Comparison of ENCODE assay signal across 18 mouse cellular contexts in the genomic region with DNA sequence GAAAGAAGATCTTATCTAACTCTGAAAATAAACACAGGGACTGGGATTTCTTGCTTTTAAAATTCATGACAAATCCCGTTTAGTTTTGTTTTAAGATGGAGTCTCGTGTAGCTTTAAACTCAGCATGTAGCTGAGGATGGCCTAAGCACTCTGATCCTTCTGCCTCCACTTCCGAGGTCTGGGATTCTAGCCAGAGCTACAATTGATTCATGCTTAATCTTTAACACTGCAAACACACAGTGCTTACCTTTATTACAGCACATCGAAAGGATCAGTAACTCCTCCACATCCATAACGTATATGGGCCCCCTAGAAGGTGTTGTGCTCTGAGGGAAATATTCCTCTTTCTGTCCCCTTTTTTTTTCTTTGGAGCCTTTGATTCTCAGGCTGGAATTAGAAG.
A peak's percentile ranks its signal among the peaks of the same experiment; 100 is the strongest.
DNase-seq lines count a peak whose midpoint lies in the region; ATAC-seq and TF ChIP-seq lines count a peak whose summit lies in the region.
"Had no signal": no experiment of that assay in that cellular context is flagged by ENCODE, and none has a peak within 500 bp of the region (broad histone marks: within the 10 kb centered on the region; RNA-seq: fewer than 3 reads in every experiment).

No protein-coding gene starts in this region.

- no peaks in the 10 kb centered on the region for H3K4me1 ChIP-seq in intestine, embryonic 15.5 days (replicated peaks)
- no peaks in the 10 kb centered on the region for H3K4me1 ChIP-seq in intestine, postnatal 0 days (replicated peaks; ENCODE audit: control insufficient read depth, insufficient read depth, low read length)
- no peaks in the 10 kb centered on the region for H3K4me1 ChIP-seq in hindbrain, embryonic 16.5 days (ENCODE audit: control insufficient read depth, insufficient read depth, low read depth, low read length)
- H3K4me1 ChIP-seq: embryonic facial prominence, embryonic 15.5 days; lung, embryonic 15.5 days had no signal

- ATAC-seq in intestine, embryonic 15.5 days: 0 out of 2 replicates have a peak, but pooled peaks have one; percentile 23
- no peak for ATAC-seq in intestine, postnatal 0 days
- no peak for ATAC-seq in hindbrain, embryonic 16.5 days
- ATAC-seq: forebrain, embryonic 14.5 days; Patski had no signal

- H3K36me3 ChIP-seq in intestine, embryonic 15.5 days: no peaks in the 10 kb centered on the region
- peaks cover 9% of the 10 kb centered on the region for H3K36me3 ChIP-seq in intestine, postnatal 0 days (ENCODE audit: control insufficient read depth, insufficient read depth)
- peaks cover 9% of the 10 kb centered on the region; the same call in 1 of the 2 replicates for H3K36me3 ChIP-seq in hindbrain, embryonic 16.5 days (ENCODE audit: control insufficient read depth, insufficient read depth, low read length)

- no peaks in the 10 kb centered on the region for H3K27me3 ChIP-seq in intestine, embryonic 15.5 days (replicated peaks)
- no peaks in the 10 kb centered on the region for H3K27me3 ChIP-seq in intestine, postnatal 0 days (replicated peaks; ENCODE audit: control insufficient read depth, insufficient read depth, low read length)
- H3K27me3 ChIP-seq in hindbrain, embryonic 16.5 days (replicated peaks; ENCODE audit: control insufficient read depth, insufficient read depth, low read length): no peaks in the 10 kb centered on the region
- H3K27me3 ChIP-seq: CH12.LX; embryonic facial prominence, embryonic 15.5 days; lung, embryonic 15.5 days; Patski had no signal

- 58% methylated on average over 5 of the region's 5 CpGs for WGBS in intestine, embryonic 15.5 days
- 43% methylated on average over 5 of the region's 5 CpGs for WGBS in intestine, postnatal 0 days
- WGBS in hindbrain, embryonic 16.5 days: 82% methylated on average over 5 of the region's 5 CpGs

- no peak overlapping the region for H3K4me3 ChIP-seq in intestine, embryonic 15.5 days (replicated peaks)
- no peak overlapping the region for H3K4me3 ChIP-seq in intestine, postnatal 0 days (ENCODE audit: low read depth, low read length)
- no peak overlapping the region for H3K4me3 ChIP-seq in hindbrain, embryonic 16.5 days (ENCODE audit: low read length)
- H3K4me3 ChIP-seq: embryonic facial prominence, embryonic 15.5 days; left cerebral cortex, adult 2 months; lung, embryonic 15.5 days had no signal

- H3K4me2 ChIP-seq in intestine, embryonic 15.5 days (replicated peaks): no peak overlapping the region
- H3K4me2 ChIP-seq in intestine, postnatal 0 days (replicated peaks; ENCODE audit: low read depth): no peak overlapping the region
- no peak overlapping the region for H3K4me2 ChIP-seq in hindbrain, embryonic 16.5 days (ENCODE audit: low read length)
- H3K4me2 ChIP-seq: embryonic facial prominence, embryonic 15.5 days; hindbrain, embryonic 14.5 days; lung, embryonic 15.5 days; midbrain, embryonic 11.5 days had no signal

- H3K9me3 ChIP-seq in intestine, embryonic 15.5 days: no peaks in the 10 kb centered on the region
- no peaks in the 10 kb centered on the region for H3K9me3 ChIP-seq in intestine, postnatal 0 days (ENCODE audit: control insufficient read depth)
- H3K9me3 ChIP-seq in hindbrain, embryonic 16.5 days (ENCODE audit: control insufficient read depth, low read length): no peaks in the 10 kb centered on the region
- H3K9me3 ChIP-seq: embryonic facial prominence, embryonic 15.5 days; G1E; lung, embryonic 15.5 days had no signal

- TF ChIP-seq CTCF in intestine, postnatal 0 days (IDR thresholded peaks at IDR 0.05; ENCODE audit: low read depth): no peak

- H3K9ac ChIP-seq in intestine, embryonic 15.5 days: no peak overlapping the region
- H3K9ac ChIP-seq in intestine, postnatal 0 days (ENCODE audit: low read depth, low read length): no peak overlapping the region
- H3K9ac ChIP-seq in hindbrain, embryonic 16.5 days (ENCODE audit: low read depth, low read length): no peak overlapping the region
- H3K9ac ChIP-seq: embryonic facial prominence, embryonic 15.5 days; hindbrain, embryonic 14.5 days; lung, embryonic 15.5 days had no signal

- no peak overlapping the region for H3K27ac ChIP-seq in intestine, embryonic 15.5 days
- H3K27ac ChIP-seq in intestine, postnatal 0 days (ENCODE audit: low read depth, low read length): no peak overlapping the region
- H3K27ac ChIP-seq in hindbrain, embryonic 16.5 days (ENCODE audit: low read depth, low read length): no peak overlapping the region
- H3K27ac ChIP-seq: embryonic facial prominence, embryonic 15.5 days; hindbrain, embryonic 14.5 days; left cerebral cortex, adult 2 months; lung, embryonic 15.5 days had no signal

- DNase-seq in lung, postnatal 25 days (ENCODE audit: low spot score): peak; percentile 18
- DNase-seq in lung, postnatal 4 days: no peak
- DNase-seq in cerebellum, adult 9-11 months: peak; percentile 41
- DNase-seq in frontal cortex, postnatal 25 days (ENCODE audit: low spot score in 2 of 2): no peak
- DNase-seq: heart, postnatal 4 days; right cerebral cortex, postnatal 14 days had no signal

Comparison
In these comparisons a context has a peak if more than half of its experiments do, and no peak if none do; other contexts are left out.
1. DNase-seq: peak in lung, postnatal 25 days (single experiment) and cerebellum, adult 9-11 months (single experiment); none in lung, postnatal 4 days (0 of 2) and frontal cortex, postnatal 25 days (0 of 2).